Mouse (Mus musculus): ENCODE measurements around the gene Il10rb. TPM values are rescaled to one million over a fixed set of nuclear protein-coding genes. Genes with fewer than 3 reads are reported as not detected.
"Not testable (repeated sequence)": the region's sequence is repeated elsewhere in the genome, so short reads cannot be mapped to it uniquely, and the experiment has no call there.

Gene Il10rb
- polyA plus RNA-seq, 1 experiment from 2014 or later, result 12.2 TPM

DNA sequence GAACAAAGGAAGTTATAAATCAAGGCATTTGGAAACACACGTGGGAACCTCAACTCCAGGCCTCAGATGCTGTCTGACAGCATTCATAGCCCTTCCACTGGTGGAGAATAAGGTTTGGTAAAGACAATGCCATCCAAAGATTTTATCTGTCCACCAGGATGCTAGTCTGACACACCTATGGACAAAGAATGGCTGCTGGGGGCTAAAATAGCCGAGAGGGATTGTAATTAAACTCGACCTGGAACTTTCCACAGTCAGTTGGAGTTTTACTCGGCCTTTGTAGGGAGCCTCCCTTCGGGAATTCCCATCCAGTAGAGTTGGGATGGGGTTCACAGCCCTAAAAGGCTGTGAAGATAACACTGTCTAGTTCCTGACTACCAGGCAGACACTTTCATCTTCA is 21.5 kb downstream of the Il10rb start:
- Histone ChIP-seq H3K9ac (no peak overlapping the region), H3K27me3 (no peaks in the 10 kb centered on the region), H3K4me1 (replicated peaks) (no peaks in the 10 kb centered on the region), H3K4me2 (no peak overlapping the region), H3K4me3 (no peak overlapping the region), H3K9me3 (no peaks in the 10 kb centered on the region), H3K36me3 (no peaks in the 10 kb centered on the region), H3K27ac (replicated peaks) (no peak overlapping the region)
- no peak for ATAC-seq (ENCODE audit: low FRiP score, low read depth)
- WGBS, result 82% methylated on average over 5 of the region's 5 CpGs

DNA sequence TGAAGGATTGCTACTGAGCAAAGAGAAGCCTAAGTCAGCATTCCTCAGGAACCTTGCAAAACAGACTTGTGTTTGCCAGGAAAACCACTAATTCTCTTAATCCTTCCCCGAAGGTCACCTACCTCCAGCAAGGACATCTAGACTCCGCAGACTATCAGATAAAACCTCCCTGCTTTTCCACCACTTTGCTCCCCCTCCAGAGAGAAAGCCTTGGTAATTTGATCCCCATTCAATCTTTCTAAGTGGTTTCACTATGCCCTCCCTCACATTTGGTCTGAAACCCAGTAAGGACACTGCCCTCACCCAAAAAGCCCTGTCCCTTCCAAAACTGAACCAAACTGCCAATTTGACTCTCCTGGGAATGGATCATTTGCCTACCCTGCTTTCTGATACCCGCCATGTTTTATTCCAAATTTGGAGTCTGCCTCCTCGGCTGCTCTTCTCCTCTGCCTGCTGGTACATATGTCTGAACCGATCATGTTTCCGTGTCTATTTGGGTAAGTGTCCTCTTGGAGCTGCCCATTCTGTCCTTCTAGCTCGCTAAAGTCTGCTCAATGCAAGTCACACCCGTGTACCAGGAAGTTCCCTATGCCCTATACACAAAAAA is 22.4 kb downstream of the Il10rb start:
- no peak overlapping the region for H3K4me3 ChIP-seq
- no peak overlapping the region for H3K9ac ChIP-seq
- H3K27me3 ChIP-seq, result no peaks in the 10 kb centered on the region
- no peak for ATAC-seq (ENCODE audit: low FRiP score, low read depth)
- no peaks in the 10 kb centered on the region for H3K4me1 ChIP-seq (replicated peaks)
- no peaks in the 10 kb centered on the region for H3K9me3 ChIP-seq
- no peak overlapping the region for H3K27ac ChIP-seq (replicated peaks)
- H3K4me2 ChIP-seq, result no peak overlapping the region
- WGBS, result 85% methylated on average over 8 of the region's 8 CpGs
- no peaks in the 10 kb centered on the region for H3K36me3 ChIP-seq

DNA sequence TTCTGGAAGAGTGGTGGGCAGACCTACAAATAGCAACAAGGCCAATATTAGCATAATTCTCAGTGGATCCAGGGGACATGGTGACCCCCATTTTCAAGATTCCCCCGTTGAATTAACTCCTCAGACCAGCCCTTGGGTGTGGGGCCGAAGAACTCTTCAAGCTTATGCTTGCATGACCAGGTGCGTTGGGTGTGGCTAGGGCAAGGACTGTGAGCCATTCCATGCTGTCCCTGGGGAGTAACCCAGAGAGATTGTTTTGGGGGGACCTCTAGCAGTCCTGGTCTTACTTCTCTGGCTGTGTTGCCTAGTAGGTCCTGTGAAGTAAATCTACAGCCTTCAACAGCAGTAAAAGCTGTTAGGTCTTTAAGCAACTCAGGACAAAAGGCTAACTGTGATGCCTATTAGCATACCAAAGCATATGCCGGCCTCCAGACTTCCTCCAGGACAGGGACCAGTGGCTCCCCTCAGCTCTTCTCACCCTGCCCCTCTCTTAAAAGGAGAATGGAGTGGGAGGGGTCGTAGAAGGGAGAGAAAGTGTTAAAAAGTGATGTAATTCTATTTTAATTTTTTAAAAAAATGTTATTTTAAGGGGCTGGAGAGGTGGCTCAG is 26.9 kb downstream of the Il10rb start:
- 36% methylated on average over 5 of the region's 5 CpGs for WGBS
- no peak overlapping the region for H3K4me3 ChIP-seq
- no peak for ATAC-seq (ENCODE audit: low FRiP score, low read depth)
- H3K27ac ChIP-seq (replicated peaks), result no peak overlapping the region
- no peaks in the 10 kb centered on the region for H3K4me1 ChIP-seq (replicated peaks)
- no peak overlapping the region for H3K9ac ChIP-seq
- no peaks in the 10 kb centered on the region for H3K27me3 ChIP-seq
- H3K9me3 ChIP-seq, result no peaks in the 10 kb centered on the region
- no peaks in the 10 kb centered on the region for H3K36me3 ChIP-seq
- no peak overlapping the region for H3K4me2 ChIP-seq

DNA sequence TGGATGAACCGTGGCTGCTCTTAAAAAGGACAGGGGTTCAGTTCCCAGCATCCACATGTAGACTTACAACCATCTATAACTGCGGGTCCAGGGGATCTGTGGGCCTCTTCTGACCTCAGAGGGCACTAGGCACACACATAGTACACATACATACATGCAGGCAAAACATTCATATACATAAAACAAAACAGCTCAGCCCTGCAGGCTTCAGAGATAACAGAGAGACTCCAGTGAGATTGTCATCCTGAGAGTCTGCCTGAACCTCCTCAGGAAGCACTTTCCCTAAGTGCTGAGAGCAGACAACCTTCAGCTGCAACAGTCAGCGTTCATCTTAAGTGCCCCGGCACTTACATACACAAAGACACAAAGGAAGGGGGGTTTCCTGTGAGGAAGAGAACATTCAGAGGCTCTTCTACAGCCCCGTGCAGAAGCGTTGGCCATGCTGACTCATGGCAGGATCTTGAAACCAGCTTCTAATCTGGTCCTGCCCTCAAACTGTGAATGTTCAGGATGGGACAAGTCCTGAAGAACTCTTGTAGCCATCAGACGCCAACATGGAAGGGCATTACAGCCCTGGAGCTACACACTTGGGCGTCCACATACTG is 27.5 kb downstream of the Il10rb start:
- Histone ChIP-seq H3K4me1 (replicated peaks) (no peaks in the 10 kb centered on the region), H3K9me3 (no peaks in the 10 kb centered on the region), H3K36me3 (no peaks in the 10 kb centered on the region), H3K9ac (no peak overlapping the region), H3K27ac (replicated peaks) (no peak overlapping the region), H3K27me3 (no peaks in the 10 kb centered on the region), H3K4me3 (no peak overlapping the region), H3K4me2 (no peak overlapping the region)
- WGBS, result 60% methylated on average over 8 of the region's 8 CpGs
- no peak for ATAC-seq (ENCODE audit: low FRiP score, low read depth)

DNA sequence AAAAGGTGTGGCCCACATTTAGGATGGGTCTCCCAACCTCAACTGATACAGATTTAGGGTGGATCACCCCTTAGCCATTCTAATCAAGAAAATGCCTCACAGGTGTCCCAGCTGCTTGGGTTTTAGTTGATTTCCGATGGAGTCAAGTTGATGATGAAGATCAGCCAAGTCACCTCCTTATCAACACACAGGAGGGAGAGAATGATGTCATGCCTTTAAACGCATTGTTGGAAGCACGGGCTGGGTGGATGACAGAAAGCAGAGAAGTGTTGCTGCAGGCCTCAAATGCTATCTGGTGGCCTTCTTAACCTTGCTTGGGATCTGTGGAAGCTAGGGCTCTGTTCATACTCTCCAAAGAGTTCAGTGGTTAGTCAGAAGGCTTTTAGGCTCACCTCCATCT is 28.2 kb downstream of the Il10rb start:
- Histone ChIP-seq H3K4me1 (replicated peaks) (no peaks in the 10 kb centered on the region), H3K36me3 (no peaks in the 10 kb centered on the region)
- no peak for ATAC-seq (ENCODE audit: low FRiP score, low read depth)

DNA sequence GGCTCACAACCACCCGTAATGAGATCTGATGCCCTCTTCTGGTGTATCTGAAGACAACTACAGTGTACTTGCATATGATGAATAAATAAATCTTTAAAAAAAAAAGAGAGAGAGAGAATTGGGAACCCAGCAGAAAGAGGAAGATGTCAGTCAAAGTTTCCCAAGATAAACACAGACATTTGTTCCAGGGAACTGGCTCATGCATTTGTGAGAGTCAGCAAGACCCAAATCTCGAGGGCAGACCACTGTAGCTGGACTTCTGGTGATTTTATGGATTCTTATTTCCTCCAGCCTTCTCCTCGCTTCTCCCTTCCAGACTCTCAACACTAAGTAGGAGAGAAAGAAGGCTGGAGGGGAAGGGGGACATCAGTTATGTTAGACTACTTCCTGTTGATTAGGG is 32.1 kb downstream of the Il10rb start:
- Histone ChIP-seq H3K4me3 (no peak overlapping the region), H3K4me2 (no peak overlapping the region), H3K36me3 (no peaks in the 10 kb centered on the region), H3K9ac (no peak overlapping the region), H3K27ac (replicated peaks) (no peak overlapping the region), H3K9me3 (no peaks in the 10 kb centered on the region), H3K4me1 (replicated peaks) (no peaks in the 10 kb centered on the region), H3K27me3 (no peaks in the 10 kb centered on the region)
- WGBS, result 75% methylated on average over 3 of the region's 3 CpGs
- no peak for ATAC-seq (ENCODE audit: low FRiP score, low read depth)

More for the DNA sequence above, 28.2 kb downstream of the Il10rb start:
- Histone ChIP-seq H3K9me3 (no peaks in the 10 kb centered on the region), H3K27ac (replicated peaks) (no peak overlapping the region), H3K9ac (no peak overlapping the region), H3K4me2 (no peak overlapping the region), H3K27me3 (no peaks in the 10 kb centered on the region), H3K4me3 (no peak overlapping the region)
- 92% methylated on average over 3 of the region's 3 CpGs for WGBS

DNA sequence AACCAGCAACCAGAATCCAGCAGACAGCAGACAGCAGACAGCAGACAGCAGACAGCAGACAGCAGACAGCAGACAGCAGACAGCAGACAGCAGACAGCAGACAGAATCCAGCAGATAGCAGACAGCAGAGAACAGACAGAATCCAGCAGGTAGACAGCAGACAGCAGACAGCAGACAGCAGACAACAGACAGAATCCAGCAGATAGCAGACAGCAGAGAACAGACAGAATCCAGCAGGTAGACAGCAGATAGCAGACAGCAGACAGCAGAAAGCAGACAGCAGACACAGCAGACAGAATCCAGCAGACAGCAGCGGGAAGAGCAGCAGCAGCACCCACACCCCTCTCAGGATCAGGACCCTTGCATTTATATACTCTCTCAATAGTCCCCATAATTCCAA is 32.6 kb downstream of the Il10rb start:
- H3K9ac ChIP-seq; H3K4me1 ChIP-seq (replicated peaks); H3K27ac ChIP-seq (replicated peaks); H3K4me2 ChIP-seq; H3K27me3 ChIP-seq; H3K9me3 ChIP-seq; ATAC-seq (ENCODE audit: low FRiP score, low read depth); H3K4me3 ChIP-seq; H3K36me3 ChIP-seq: not testable (repeated sequence)
- WGBS, result 81% methylated on average over 1 of the region's 1 CpGs

DNA sequence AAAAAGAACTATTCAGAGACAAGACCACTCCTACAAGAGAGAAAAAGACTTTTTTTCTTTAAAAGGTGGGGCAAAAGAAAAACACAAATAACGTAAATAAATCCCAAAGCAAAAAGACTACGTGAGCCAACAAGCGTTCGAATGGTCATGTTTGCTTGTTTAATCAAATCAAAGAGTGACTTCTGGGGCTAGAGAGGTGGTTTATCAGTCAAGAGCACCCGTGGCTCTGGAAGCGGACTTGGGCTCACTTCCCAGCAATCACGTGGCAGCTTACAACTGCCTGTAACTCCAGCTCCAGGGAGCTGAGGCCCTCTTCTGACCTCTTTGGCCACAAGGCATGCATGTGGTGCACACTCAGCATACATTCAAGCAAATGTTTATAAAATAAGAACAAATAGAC is 35.4 kb downstream of the Il10rb start:
- no peaks in the 10 kb centered on the region for H3K36me3 ChIP-seq

DNA sequence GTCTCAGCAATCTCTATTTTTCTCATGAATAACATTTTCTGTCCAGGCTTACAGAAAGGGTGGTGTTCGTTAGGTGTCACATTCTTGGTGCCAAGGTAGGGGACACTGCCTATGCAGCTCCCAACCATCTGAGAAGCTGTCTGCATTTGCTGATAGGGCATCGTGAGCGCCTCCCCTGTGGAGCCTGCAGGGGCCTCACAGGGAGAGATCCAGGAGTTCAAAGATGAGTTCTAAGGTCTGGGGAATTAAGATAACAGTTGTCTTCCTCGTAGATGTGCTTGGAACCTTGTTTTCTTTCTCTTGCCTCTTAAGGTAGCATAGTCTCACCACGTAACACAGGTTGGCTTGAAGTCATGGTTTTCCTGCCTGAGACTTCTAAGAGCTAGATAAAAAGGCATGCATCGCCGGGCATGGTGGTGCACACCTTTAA is 35.9 kb downstream of the Il10rb start:
- H3K9me3 ChIP-seq, result no peaks in the 10 kb centered on the region
- H3K4me3 ChIP-seq, result no peak overlapping the region
- H3K4me2 ChIP-seq, result no peak overlapping the region
- no peak overlapping the region for H3K27ac ChIP-seq (replicated peaks)
- no peak for ATAC-seq (ENCODE audit: low FRiP score, low read depth)
- no peaks in the 10 kb centered on the region for H3K4me1 ChIP-seq (replicated peaks)
- WGBS, result 84% methylated on average over 7 of the region's 7 CpGs
- H3K36me3 ChIP-seq, result no peaks in the 10 kb centered on the region
- no peak overlapping the region for H3K9ac ChIP-seq
- H3K27me3 ChIP-seq, result no peaks in the 10 kb centered on the region

More for the DNA sequence above, 35.4 kb downstream of the Il10rb start:
- Histone ChIP-seq H3K9ac (no peak overlapping the region), H3K4me3 (no peak overlapping the region), H3K4me1 (replicated peaks) (no peaks in the 10 kb centered on the region), H3K4me2 (no peak overlapping the region), H3K27me3 (no peaks in the 10 kb centered on the region), H3K27ac (replicated peaks) (no peak overlapping the region), H3K9me3 (no peaks in the 10 kb centered on the region)
- ATAC-seq (ENCODE audit: low FRiP score, low read depth), result no peak
- WGBS, result 68% methylated on average over 7 of the region's 7 CpGs

DNA sequence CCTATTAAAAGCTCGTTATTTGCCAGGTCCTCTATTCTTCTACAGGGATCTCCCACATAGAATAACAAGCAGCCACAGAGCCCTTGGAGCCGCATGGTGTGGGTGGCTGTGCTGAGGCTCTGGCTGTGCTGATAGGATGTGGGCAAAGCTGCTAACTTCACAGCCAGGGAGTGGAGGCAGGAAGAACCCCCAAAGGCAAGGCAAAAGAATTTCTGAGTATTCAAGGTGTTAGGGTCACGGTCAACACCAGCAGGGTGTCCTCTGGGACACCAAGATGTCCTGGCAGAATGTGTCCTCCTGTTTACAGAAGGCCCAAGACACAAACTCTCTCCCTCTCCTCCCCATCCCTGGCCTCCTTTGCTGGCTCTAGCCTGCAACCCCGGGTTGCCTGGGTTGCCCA is 36.5 kb downstream of the Il10rb start:
- Histone ChIP-seq H3K9ac (no peak overlapping the region), H3K36me3 (no peaks in the 10 kb centered on the region), H3K27ac (replicated peaks) (no peak overlapping the region), H3K9me3 (no peaks in the 10 kb centered on the region), H3K4me1 (replicated peaks) (no peaks in the 10 kb centered on the region), H3K27me3 (no peaks in the 10 kb centered on the region), H3K4me2 (no peak overlapping the region), H3K4me3 (no peak overlapping the region)
- ATAC-seq (ENCODE audit: low FRiP score, low read depth), result no peak
- 76% methylated on average over 4 of the region's 4 CpGs for WGBS

DNA sequence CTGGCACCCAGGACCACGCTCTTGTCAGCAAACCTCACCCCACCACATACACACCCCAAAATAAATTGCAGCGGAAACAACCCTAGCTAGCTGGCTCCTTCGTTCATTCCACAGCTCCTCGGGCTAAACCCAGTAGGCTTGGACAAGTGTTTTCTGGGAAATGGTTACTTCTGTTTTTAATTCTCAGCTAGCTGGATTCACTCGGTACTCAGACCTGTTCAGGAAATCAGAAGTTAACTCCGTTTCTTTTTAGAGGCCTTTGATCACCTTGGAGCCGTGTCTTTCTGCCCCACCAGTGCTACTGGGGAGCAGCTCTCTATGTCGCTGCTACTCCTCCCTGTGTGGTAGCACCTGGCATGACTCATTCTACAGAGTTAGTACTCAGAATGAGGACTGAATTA is 37.2 kb downstream of the Il10rb start:
- no peak for ATAC-seq (ENCODE audit: low FRiP score, low read depth)
- Histone ChIP-seq H3K9ac (no peak overlapping the region), H3K4me2 (no peak overlapping the region), H3K27ac (replicated peaks) (no peak overlapping the region), H3K9me3 (no peaks in the 10 kb centered on the region), H3K4me1 (replicated peaks) (no peaks in the 10 kb centered on the region), H3K4me3 (no peak overlapping the region), H3K36me3 (no peaks in the 10 kb centered on the region), H3K27me3 (no peaks in the 10 kb centered on the region)
- 84% methylated on average over 8 of the region's 8 CpGs for WGBS

DNA sequence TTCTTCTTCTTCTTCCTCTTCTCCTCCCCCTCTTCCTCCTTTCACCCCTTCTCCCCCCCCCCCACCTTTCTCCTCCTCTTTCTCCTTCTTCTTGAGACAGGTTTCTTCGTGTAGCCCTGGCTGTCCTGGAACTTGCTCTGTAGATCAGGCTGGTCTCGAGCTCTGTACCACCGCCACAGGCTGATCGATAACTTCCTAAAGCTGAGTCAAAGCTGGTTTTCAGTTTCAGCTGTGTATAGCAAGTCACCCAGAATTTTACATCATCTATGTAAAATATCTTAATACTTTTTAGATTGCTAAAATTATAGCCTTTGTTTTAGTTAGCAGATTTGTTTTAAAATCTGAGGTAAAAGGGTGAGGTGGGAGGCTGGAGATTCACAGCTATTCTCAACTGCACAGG is 38.9 kb downstream of the Il10rb start:
- H3K36me3 ChIP-seq, result no peaks in the 10 kb centered on the region
- H3K4me1 ChIP-seq (replicated peaks), result no peaks in the 10 kb centered on the region
- H3K27ac ChIP-seq (replicated peaks), result no peak overlapping the region
- no peak overlapping the region for H3K9ac ChIP-seq
- H3K4me2 ChIP-seq, result no peak overlapping the region
- H3K4me3 ChIP-seq, result no peak overlapping the region
- no peaks in the 10 kb centered on the region for H3K27me3 ChIP-seq
- no peaks in the 10 kb centered on the region for H3K9me3 ChIP-seq
- ATAC-seq (ENCODE audit: low FRiP score, low read depth), result no peak
- WGBS, result 86% methylated on average over 4 of the region's 4 CpGs

DNA sequence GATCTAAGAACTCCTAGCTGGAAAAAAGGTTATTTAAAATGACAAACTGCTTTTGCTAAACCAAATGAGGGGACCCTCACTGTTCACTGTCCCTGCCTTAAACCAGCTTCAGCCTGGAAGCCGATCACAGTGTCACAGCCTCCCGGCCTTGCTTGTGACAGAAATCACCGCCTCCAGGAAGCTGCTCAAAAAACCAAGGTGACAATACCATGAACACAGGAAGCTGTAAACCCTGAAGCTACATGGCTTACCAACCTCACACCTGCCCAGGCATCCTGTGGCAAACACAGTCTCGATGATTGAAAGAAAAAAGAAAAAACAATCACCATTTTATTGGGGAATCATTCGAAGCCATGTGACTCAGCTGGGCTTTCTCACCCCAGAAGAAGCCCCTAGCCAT is 39.6 kb downstream of the Il10rb start:
- H3K4me1 ChIP-seq (replicated peaks), result no peaks in the 10 kb centered on the region

More for the DNA sequence above, 39.6 kb downstream of the Il10rb start:
- Histone ChIP-seq H3K36me3 (no peaks in the 10 kb centered on the region), H3K27me3 (no peaks in the 10 kb centered on the region), H3K4me3 (no peak overlapping the region), H3K27ac (replicated peaks) (no peak overlapping the region), H3K9me3 (no peaks in the 10 kb centered on the region), H3K9ac (no peak overlapping the region), H3K4me2 (no peak overlapping the region)
- 83% methylated on average over 5 of the region's 5 CpGs for WGBS
- ATAC-seq (ENCODE audit: low FRiP score, low read depth), result no peak
